Mouse (Mus musculus) G1E (cell line): ENCODE data around the gene Lix1.

Experiments used
- CTCF ChIP-seq: IDR thresholded peaks from 2 replicates; pipeline ENCODE4 v1.5.1; 2012; ENCODE audit warnings: low read depth, low read length, inconsistent platforms, mixed read lengths
- GATA1 ChIP-seq: IDR thresholded peaks from 2 replicates; pipeline ENCODE4 v1.6.1; 2012; ENCODE audit warnings: borderline replicate concordance, low read length, inconsistent platforms, mixed read lengths

DNA sequence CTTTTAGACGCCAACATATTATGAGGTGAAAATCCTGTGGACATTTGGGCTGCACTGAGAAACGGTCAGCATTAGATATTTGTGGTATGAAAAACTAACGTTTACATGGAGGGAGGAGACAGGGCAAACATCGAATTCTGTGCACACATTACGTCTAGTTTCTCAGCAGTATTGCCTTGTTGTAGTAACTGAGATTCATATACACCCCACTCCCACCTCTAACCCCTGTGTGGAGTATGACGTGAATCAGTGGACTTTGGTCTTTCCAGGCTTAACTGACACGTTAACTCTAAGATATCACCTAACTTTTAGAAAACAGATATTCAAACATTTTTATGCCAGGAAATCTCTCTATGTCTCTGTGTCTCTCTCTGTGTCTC, 89.1 kb downstream of the Lix1 start:
- TF ChIP-seq CTCF (no peak), GATA1 (no peak)
